Mouse (Mus musculus) G1E (cell line): Measurements from ENCODE around the gene 2010111I01Rik.

Experiments used
- CTCF ChIP-seq: IDR thresholded peaks from 2 replicates; pipeline ENCODE4 v1.5.1; 2012; ENCODE audit warnings: low read depth, low read length, inconsistent platforms, mixed read lengths
- POLR2AphosphoS5 ChIP-seq: IDR thresholded peaks from 2 replicates; pipeline ENCODE4 v1.6.1; 2012; ENCODE audit warnings: low read depth, low read length, inconsistent platforms; ENCODE audit not compliant: insufficient replicate concordance

GRCm38 (mm10) chr13:63171347-63172096 is 206.8 kb downstream of the 2010111I01Rik start:
- TF ChIP-seq POLR2AphosphoS5 (no peak), CTCF (no peak)
